Mouse (Mus musculus): ENCODE results near the gene Eif3k. TPM values are rescaled to one million over a fixed set of nuclear protein-coding genes. Genes with fewer than 3 reads are reported as not detected.
"Not testable (repeated sequence)": the region's sequence is repeated elsewhere in the genome, so short reads cannot be mapped to it uniquely, and the experiment has no call there.

Gene Eif3k
- polyA plus RNA-seq, 1 experiment from 2014 or later, result 195 TPM

DNA sequence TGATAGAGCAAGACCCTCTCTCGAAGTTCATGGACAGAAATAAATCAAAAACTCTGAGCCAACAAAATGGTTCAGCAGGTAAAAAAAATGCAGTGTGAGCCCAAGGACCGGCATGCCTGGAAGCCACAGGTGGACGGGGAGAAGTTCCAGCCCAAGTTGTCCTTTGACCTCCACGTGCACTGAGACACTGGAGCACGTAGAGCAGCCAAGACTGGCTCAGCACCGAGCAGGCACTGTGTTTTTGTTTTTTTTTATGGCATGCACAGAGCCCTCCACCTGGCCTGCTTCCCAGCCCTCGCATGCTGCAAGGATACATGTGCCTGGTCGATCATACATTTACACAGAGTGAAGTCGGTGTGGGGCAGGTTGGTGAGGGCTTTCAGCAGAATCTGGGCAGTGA is 4.1 kb downstream of the Eif3k start:
- no peaks in the 10 kb centered on the region for H3K27me3 ChIP-seq (ENCODE audit: control insufficient read depth, insufficient read depth, low read depth, low read length)
- H3K4me2 ChIP-seq (ENCODE audit: low read depth, low read length), result no peak overlapping the region
- no peak overlapping the region for H3K4me3 ChIP-seq (ENCODE audit: low read depth, low read length)
- peaks cover 10% of the 10 kb centered on the region for H3K4me1 ChIP-seq (ENCODE audit: control insufficient read depth, low read depth, low read length)
- H3K36me3 ChIP-seq (ENCODE audit: control insufficient read depth, insufficient read depth), result peaks cover 48% of the 10 kb centered on the region
- H3K9me3 ChIP-seq (replicated peaks; ENCODE audit: control insufficient read depth, low read length), result no peaks in the 10 kb centered on the region
- H3K9ac ChIP-seq (ENCODE audit: low read depth, low read length), result no peak overlapping the region
- 78% methylated on average over 9 of the region's 9 CpGs for WGBS (ENCODE audit: insufficient replicate concordance)
- H3K27ac ChIP-seq (ENCODE audit: low read length), result no peak overlapping the region
- ATAC-seq (ENCODE audit: low read depth), result no peak

GRCm38 (mm10) chr7:28973025-28973424 is 8.6 kb downstream of the Eif3k start:
- Histone ChIP-seq H3K9ac (ENCODE audit: low read depth, low read length) (no peak overlapping the region), H3K4me3 (ENCODE audit: low read depth, low read length) (no peak overlapping the region), H3K27ac (ENCODE audit: low read length) (no peak overlapping the region), H3K4me2 (ENCODE audit: low read depth, low read length) (no peak overlapping the region), H3K4me1 (ENCODE audit: control insufficient read depth, low read depth, low read length) (peaks cover 8% of the 10 kb centered on the region), H3K27me3 (ENCODE audit: control insufficient read depth, insufficient read depth, low read depth, low read length) (no peaks in the 10 kb centered on the region), H3K36me3 (ENCODE audit: control insufficient read depth, insufficient read depth) (peaks cover 43% of the 10 kb centered on the region), H3K9me3 (replicated peaks; ENCODE audit: control insufficient read depth, low read length) (no peaks in the 10 kb centered on the region)
- 74% methylated on average over 8 of the region's 8 CpGs for WGBS (ENCODE audit: insufficient replicate concordance)
- no peak for ATAC-seq (ENCODE audit: low read depth)

- Histone ChIP-seq H3K9me3 (replicated peaks; ENCODE audit: control insufficient read depth, low read length) (no peaks in the 10 kb centered on the region), H3K4me2 (ENCODE audit: low read depth, low read length) (no peak overlapping the region), H3K27me3 (ENCODE audit: control insufficient read depth, insufficient read depth, low read depth, low read length) (no peaks in the 10 kb centered on the region), H3K36me3 (ENCODE audit: control insufficient read depth, insufficient read depth) (peaks cover 38% of the 10 kb centered on the region), H3K27ac (ENCODE audit: low read length) (no peak overlapping the region), H3K9ac (ENCODE audit: low read depth, low read length) (no peak overlapping the region), H3K4me1 (ENCODE audit: control insufficient read depth, low read depth, low read length) (peaks cover 8% of the 10 kb centered on the region), H3K4me3 (ENCODE audit: low read depth, low read length) (no peak overlapping the region)
- 64% methylated on average over 8 of the region's 8 CpGs for WGBS (ENCODE audit: insufficient replicate concordance)
- ATAC-seq (ENCODE audit: low read depth), result no peak
Observed at GRCm38 (mm10) chr7:28972542-28972985, 9.1 kb downstream of the Eif3k start.

DNA sequence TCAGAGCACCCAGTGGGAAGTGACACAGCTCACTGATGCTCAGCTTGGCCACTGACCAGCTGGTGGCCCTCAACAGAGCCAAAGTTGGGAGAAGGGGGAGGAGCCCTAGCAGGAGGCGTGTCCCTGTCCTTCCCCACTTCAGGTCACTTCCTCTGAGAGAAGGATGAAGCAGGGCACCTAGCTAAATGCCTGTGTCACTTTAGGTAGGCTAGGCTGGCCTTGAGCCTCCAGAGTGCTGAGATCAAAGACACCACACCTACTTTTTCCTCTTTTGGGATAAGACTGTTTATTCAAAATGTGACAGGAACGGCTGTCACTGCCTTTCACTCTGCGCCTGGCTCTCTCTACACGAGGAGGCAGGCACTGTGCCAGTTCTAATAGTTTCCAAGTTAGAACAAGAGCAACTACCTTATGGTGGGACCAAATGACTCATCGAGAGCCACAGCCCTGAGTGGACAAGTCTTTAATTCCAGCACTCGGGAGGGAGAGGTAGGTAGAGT is 9.8 kb downstream of the Eif3k start:
- Histone ChIP-seq H3K27me3 (ENCODE audit: control insufficient read depth, insufficient read depth, low read depth, low read length) (no peaks in the 10 kb centered on the region), H3K9me3 (replicated peaks; ENCODE audit: control insufficient read depth, low read length) (no peaks in the 10 kb centered on the region), H3K4me3 (ENCODE audit: low read depth, low read length) (no peak overlapping the region), H3K4me1 (ENCODE audit: control insufficient read depth, low read depth, low read length) (peaks cover 8% of the 10 kb centered on the region), H3K36me3 (ENCODE audit: control insufficient read depth, insufficient read depth) (peaks cover 31% of the 10 kb centered on the region), H3K4me2 (ENCODE audit: low read depth, low read length) (no peak overlapping the region), H3K9ac (ENCODE audit: low read depth, low read length) (no peak overlapping the region), H3K27ac (ENCODE audit: low read length) (no peak overlapping the region)
- WGBS (ENCODE audit: insufficient replicate concordance), result 66% methylated on average over 6 of the region's 6 CpGs
- ATAC-seq (ENCODE audit: low read depth), result no peak

- peaks cover 8% of the 10 kb centered on the region for H3K4me1 ChIP-seq (ENCODE audit: control insufficient read depth, low read depth, low read length)
- ATAC-seq (ENCODE audit: low read depth), result no peak
- H3K27ac ChIP-seq (ENCODE audit: low read length), result no peak overlapping the region
- peaks cover 26% of the 10 kb centered on the region for H3K36me3 ChIP-seq (ENCODE audit: control insufficient read depth, insufficient read depth)
- H3K27me3 ChIP-seq (ENCODE audit: control insufficient read depth, insufficient read depth, low read depth, low read length), result no peaks in the 10 kb centered on the region
- no peak overlapping the region for H3K4me3 ChIP-seq (ENCODE audit: low read depth, low read length)
- WGBS (ENCODE audit: insufficient replicate concordance), result 71% methylated on average over 7 of the region's 7 CpGs
- no peaks in the 10 kb centered on the region for H3K9me3 ChIP-seq (replicated peaks; ENCODE audit: control insufficient read depth, low read length)
- no peak overlapping the region for H3K9ac ChIP-seq (ENCODE audit: low read depth, low read length)
- H3K4me2 ChIP-seq (ENCODE audit: low read depth, low read length), result no peak overlapping the region
Observed at GRCm38 (mm10) chr7:28971029-28971428, 10.6 kb downstream of the Eif3k start.

- no peak overlapping the region for H3K9ac ChIP-seq (ENCODE audit: low read depth, low read length)
- peaks cover 22% of the 10 kb centered on the region for H3K36me3 ChIP-seq (ENCODE audit: control insufficient read depth, insufficient read depth)
- H3K9me3 ChIP-seq (replicated peaks; ENCODE audit: control insufficient read depth, low read length), result no peaks in the 10 kb centered on the region
- H3K27ac ChIP-seq (ENCODE audit: low read length), result no peak overlapping the region
- WGBS (ENCODE audit: insufficient replicate concordance), result 72% methylated on average over 12 of the region's 12 CpGs
- H3K4me1 ChIP-seq (ENCODE audit: control insufficient read depth, low read depth, low read length), result peaks cover 8% of the 10 kb centered on the region
- ATAC-seq (ENCODE audit: low read depth), result peak; percentile 41
- no peaks in the 10 kb centered on the region for H3K27me3 ChIP-seq (ENCODE audit: control insufficient read depth, insufficient read depth, low read depth, low read length)
- no peak overlapping the region for H3K4me2 ChIP-seq (ENCODE audit: low read depth, low read length)
- no peak overlapping the region for H3K4me3 ChIP-seq (ENCODE audit: low read depth, low read length)
Observed at GRCm38 (mm10) chr7:28969672-28970394, 11.8 kb downstream of the Eif3k start.

GRCm38 (mm10) chr7:28969271-28969670 is 12.4 kb downstream of the Eif3k start:
- H3K4me3 ChIP-seq (ENCODE audit: low read depth, low read length), result no peak overlapping the region
- no peak overlapping the region for H3K27ac ChIP-seq (ENCODE audit: low read length)
- H3K27me3 ChIP-seq (ENCODE audit: control insufficient read depth, insufficient read depth, low read depth, low read length), result no peaks in the 10 kb centered on the region
- 83% methylated on average over 1 of the region's 1 CpGs for WGBS (ENCODE audit: insufficient replicate concordance)
- no peak overlapping the region for H3K9ac ChIP-seq (ENCODE audit: low read depth, low read length)
- no peak for ATAC-seq (ENCODE audit: low read depth)
- H3K4me2 ChIP-seq (ENCODE audit: low read depth, low read length), result no peak overlapping the region
- H3K36me3 ChIP-seq (ENCODE audit: control insufficient read depth, insufficient read depth), result peaks cover 16% of the 10 kb centered on the region
- H3K4me1 ChIP-seq (ENCODE audit: control insufficient read depth, low read depth, low read length), result peaks cover 8% of the 10 kb centered on the region
- H3K9me3 ChIP-seq (replicated peaks; ENCODE audit: control insufficient read depth, low read length), result no peaks in the 10 kb centered on the region

DNA sequence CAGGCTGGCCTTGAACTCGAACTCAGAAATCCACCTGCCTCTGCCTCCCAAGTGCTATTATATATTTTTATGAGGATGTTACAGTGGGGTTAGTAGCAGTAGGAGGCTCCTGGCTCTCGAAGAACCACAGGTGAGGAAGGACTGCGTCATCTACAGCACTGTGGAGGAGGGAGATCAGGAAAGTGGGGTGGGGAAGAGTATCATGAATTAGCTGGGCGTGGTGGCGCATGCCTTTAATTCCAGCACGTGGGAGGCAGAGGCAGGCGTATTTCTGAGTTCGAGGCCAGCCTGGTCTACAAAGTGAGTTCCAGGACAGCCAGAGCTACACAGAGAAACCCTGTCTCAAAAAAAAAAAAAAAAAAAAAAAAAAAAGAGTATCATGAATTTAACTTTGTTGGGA is 13.5 kb downstream of the Eif3k start:
- H3K27ac ChIP-seq (ENCODE audit: low read length); H3K4me3 ChIP-seq (ENCODE audit: low read depth, low read length); H3K9ac ChIP-seq (ENCODE audit: low read depth, low read length); H3K27me3 ChIP-seq (ENCODE audit: control insufficient read depth, insufficient read depth, low read depth, low read length); H3K4me2 ChIP-seq (ENCODE audit: low read depth, low read length); ATAC-seq (ENCODE audit: low read depth); H3K9me3 ChIP-seq (replicated peaks; ENCODE audit: control insufficient read depth, low read length); H3K36me3 ChIP-seq (ENCODE audit: control insufficient read depth, insufficient read depth): not testable (repeated sequence)
- WGBS (ENCODE audit: insufficient replicate concordance), result 80% methylated on average over 8 of the region's 8 CpGs
- peaks cover 13% of the 10 kb centered on the region for H3K4me1 ChIP-seq (ENCODE audit: control insufficient read depth, low read depth, low read length)

DNA sequence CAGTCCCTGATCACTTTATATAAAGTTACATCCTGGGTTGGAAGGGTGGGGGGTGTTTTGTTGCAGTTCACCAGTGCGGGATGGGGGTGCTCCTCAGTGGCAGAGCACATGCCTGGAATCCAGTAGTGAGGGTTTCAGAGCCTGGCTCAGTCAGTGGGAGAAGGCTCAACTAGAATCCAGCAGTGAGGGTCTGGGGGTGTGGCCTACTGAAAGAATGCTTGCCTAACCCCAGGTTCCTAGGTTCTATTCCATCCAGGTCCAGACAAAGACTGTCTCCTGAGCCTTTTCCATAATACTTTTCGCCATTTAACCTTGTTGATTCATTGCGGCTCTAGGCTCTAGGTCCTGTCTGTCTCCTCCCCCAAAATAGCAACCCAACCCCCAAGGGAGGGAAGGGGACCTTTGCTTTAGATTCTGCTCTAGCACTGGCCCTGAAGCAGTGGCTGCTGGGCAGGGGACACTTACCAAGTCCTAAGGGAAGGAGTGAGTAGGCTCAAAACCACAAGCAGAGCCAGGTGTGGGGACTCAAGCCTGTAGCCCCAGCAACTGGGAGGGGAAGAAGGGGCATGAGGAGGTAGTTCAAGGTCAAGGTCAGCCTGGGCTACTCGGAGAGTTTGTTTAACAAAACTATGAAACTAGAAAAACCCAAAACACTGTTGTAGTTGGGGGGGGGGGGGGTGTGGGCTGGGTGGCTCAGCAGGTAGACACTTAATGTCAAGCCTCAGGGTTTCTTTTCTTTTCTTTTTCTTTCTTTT is 14.7 kb downstream of the Eif3k start:
- no peak overlapping the region for H3K9ac ChIP-seq (ENCODE audit: low read depth, low read length)
- H3K27ac ChIP-seq (ENCODE audit: low read length), result no peak overlapping the region
- H3K36me3 ChIP-seq (ENCODE audit: control insufficient read depth, insufficient read depth), result peaks cover 6% of the 10 kb centered on the region
- 71% methylated on average over 4 of the region's 4 CpGs for WGBS (ENCODE audit: insufficient replicate concordance)
- H3K4me2 ChIP-seq (ENCODE audit: low read depth, low read length), result no peak overlapping the region
- H3K4me1 ChIP-seq (ENCODE audit: control insufficient read depth, low read depth, low read length), result peaks cover 20% of the 10 kb centered on the region
- no peaks in the 10 kb centered on the region for H3K9me3 ChIP-seq (replicated peaks; ENCODE audit: control insufficient read depth, low read length)
- no peak for ATAC-seq (ENCODE audit: low read depth)
- no peaks in the 10 kb centered on the region for H3K27me3 ChIP-seq (ENCODE audit: control insufficient read depth, insufficient read depth, low read depth, low read length)
- H3K4me3 ChIP-seq (ENCODE audit: low read depth, low read length), result no peak overlapping the region
